Mouse (Mus musculus) kidney, postnatal 14 days (tissue): ENCODE data around the gene Tubb2a.

Source experiments
- DNase-seq: peaks from one replicate; pipeline ENCODE4 v3.0.0; 2022; ENCODE audit warnings: mixed read lengths

The Tubb2a gene

GRCm38 (mm10) chr13:34077492-34078271, at the start of gene Tubb2a:
TSS of gene Tubb2a (minus strand) at chr13:34078007.
- DNase-seq: peak; percentile 94

GRCm38 (mm10) chr13:34125711-34126110, 47.9 kb upstream of the Tubb2a start:
- DNase-seq: peak; percentile 62

GRCm38 (mm10) chr13:34120536-34120935, 42.7 kb upstream of the Tubb2a start:
- DNase-seq: no peak

GRCm38 (mm10) chr13:34119406-34119805, 41.6 kb upstream of the Tubb2a start:
- no peak for DNase-seq

GRCm38 (mm10) chr13:34118816-34119215, 41.0 kb upstream of the Tubb2a start:
- DNase-seq: no peak

GRCm38 (mm10) chr13:34116508-34116907, 38.7 kb upstream of the Tubb2a start:
- no peak for DNase-seq

- DNase-seq: no peak
Observed at GRCm38 (mm10) chr13:34114654-34115053, 36.8 kb upstream of the Tubb2a start.

GRCm38 (mm10) chr13:34113086-34113485, 35.3 kb upstream of the Tubb2a start:
- no peak for DNase-seq

- peak; percentile 19 for DNase-seq
Observed at GRCm38 (mm10) chr13:34112369-34113081, 34.7 kb upstream of the Tubb2a start.

- DNase-seq: no peak
Observed at GRCm38 (mm10) chr13:34111878-34112277, 34.1 kb upstream of the Tubb2a start.

GRCm38 (mm10) chr13:34111019-34111418, 33.2 kb upstream of the Tubb2a start:
- DNase-seq: peak; percentile 44

- DNase-seq: peak; percentile 70
Observed at GRCm38 (mm10) chr13:34109677-34110058, 31.9 kb upstream of the Tubb2a start.

GRCm38 (mm10) chr13:34109035-34109676, 31.3 kb upstream of the Tubb2a start:
- DNase-seq: no peak

- no peak for DNase-seq
Observed at GRCm38 (mm10) chr13:34106999-34107398, 29.2 kb upstream of the Tubb2a start.

- no peak for DNase-seq
Observed at GRCm38 (mm10) chr13:34106256-34106655, 28.4 kb upstream of the Tubb2a start.

GRCm38 (mm10) chr13:34105364-34105763, 27.6 kb upstream of the Tubb2a start:
- no peak for DNase-seq

- no peak for DNase-seq
Observed at GRCm38 (mm10) chr13:34101908-34102307, 24.1 kb upstream of the Tubb2a start.

- no peak for DNase-seq
Observed at GRCm38 (mm10) chr13:34101247-34101646, 23.4 kb upstream of the Tubb2a start.

- DNase-seq: no peak
Observed at GRCm38 (mm10) chr13:34100733-34101132, 22.9 kb upstream of the Tubb2a start.

GRCm38 (mm10) chr13:34097086-34097485, 19.3 kb upstream of the Tubb2a start:
- no peak for DNase-seq

- DNase-seq: peak; percentile 41
Observed at GRCm38 (mm10) chr13:34096455-34096854, 18.6 kb upstream of the Tubb2a start.

- DNase-seq: peak; percentile 20
Observed at GRCm38 (mm10) chr13:34095542-34096435, 18.0 kb upstream of the Tubb2a start.

- no peak for DNase-seq
Observed at GRCm38 (mm10) chr13:34089358-34089757, 11.6 kb upstream of the Tubb2a start.
